Mouse (Mus musculus) ES-E14 (cell line): ENCODE results near the gene Ift22.

Experiments used
- CHD2 ChIP-seq: IDR thresholded peaks from 2 replicates; pipeline ENCODE4 v1.6.1; 2014; ENCODE audit warnings: mild to moderate bottlenecking, low read depth, low read length, inconsistent platforms
- HCFC1 ChIP-seq: IDR thresholded peaks from 2 replicates; pipeline ENCODE4 v1.6.1; 2012; ENCODE audit warnings: low read length, inconsistent platforms, borderline replicate concordance; ENCODE audit not compliant: insufficient read depth
- ZC3H11A ChIP-seq: IDR thresholded peaks from 2 replicates; pipeline ENCODE4 v1.6.1; 2012; ENCODE audit warnings: low read depth, mild to moderate bottlenecking, inconsistent platforms, low read length, borderline replicate concordance
- ZNF384 ChIP-seq: IDR thresholded peaks from 2 replicates; pipeline ENCODE4 v1.6.1; 2012; ENCODE audit warnings: low read depth, low read length, inconsistent platforms

DNA sequence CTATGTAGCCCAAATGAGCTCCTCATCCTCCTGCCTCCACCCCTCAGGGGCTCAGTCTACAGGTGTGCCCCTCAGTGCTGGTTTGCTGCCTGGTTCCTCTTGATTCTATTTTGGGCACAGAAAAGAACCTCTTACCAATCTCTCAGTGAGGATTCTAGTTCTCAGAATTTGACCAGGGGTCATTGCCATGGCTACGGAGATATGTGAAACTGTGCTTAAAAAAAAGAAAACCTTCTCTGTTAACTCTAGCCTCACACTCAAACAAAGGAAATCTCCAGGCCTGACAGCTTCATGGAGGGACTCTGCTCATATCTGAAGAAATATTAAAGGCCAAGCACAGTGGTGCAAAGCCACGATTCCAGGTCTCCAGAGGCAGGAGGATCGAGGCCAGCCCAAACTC lies 34.8 kb downstream of the Ift22 start:
- TF ChIP-seq CHD2 (no peak), ZNF384 (no peak), ZC3H11A (no peak), HCFC1 (no peak)
